ENCODE assay signal across 22 mouse cellular contexts in the genomic region with DNA sequence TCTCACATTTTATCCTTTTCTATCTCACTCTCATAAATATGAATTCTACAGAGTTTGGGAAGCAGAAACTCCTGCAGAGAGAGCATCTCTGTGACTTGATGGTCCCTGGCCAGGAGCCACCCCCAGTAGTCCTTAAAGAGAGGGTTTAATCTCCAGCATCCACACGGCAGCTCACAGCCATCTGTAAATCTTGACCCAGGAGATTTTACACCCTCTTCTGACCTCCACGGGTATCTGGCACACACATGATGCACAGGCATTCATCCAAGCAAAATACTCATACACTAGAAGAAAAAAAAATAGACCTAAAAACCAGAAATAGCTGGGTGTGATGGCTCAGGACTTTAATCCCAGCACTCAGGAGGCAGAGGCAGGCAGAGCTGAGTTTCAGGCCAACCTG. TPM values are rescaled to one million over a fixed set of nuclear protein-coding genes. Genes with fewer than 3 reads are reported as not detected.
DNase-seq lines count a peak whose midpoint lies in the region; ATAC-seq lines count a peak whose summit lies in the region.
"Had no signal": no experiment of that assay in that cellular context is flagged by ENCODE, and none has a peak within 500 bp of the region (broad histone marks: within the 10 kb centered on the region; RNA-seq: fewer than 3 reads in every experiment).

No protein-coding gene starts in this region.

- no peak overlapping the region for H3K27ac ChIP-seq in liver, embryonic 12.5 days
- H3K27ac ChIP-seq in liver, embryonic 11.5 days (ENCODE audit: low read depth, low read length), result no peak overlapping the region
- peak overlapping the region; percentile 29; the same call in 1 of the 2 replicates for H3K27ac ChIP-seq in liver, embryonic 15.5 days (replicated peaks)
- H3K27ac ChIP-seq in hindbrain, embryonic 10.5 days, result no peak overlapping the region
- H3K27ac ChIP-seq: embryonic facial prominence, embryonic 15.5 days; forebrain, embryonic 12.5 days; heart, embryonic 10.5 days; hindbrain, embryonic 13.5 days; hindbrain, postnatal 0 days had no signal

- H3K4me2 ChIP-seq in liver, embryonic 12.5 days, result no peak overlapping the region
- no peak overlapping the region for H3K4me2 ChIP-seq in liver, embryonic 11.5 days
- no peak overlapping the region for H3K4me2 ChIP-seq in liver, embryonic 15.5 days
- H3K4me2 ChIP-seq: embryonic facial prominence, embryonic 15.5 days; forebrain, embryonic 12.5 days; hindbrain, embryonic 13.5 days had no signal

- no peaks in the 10 kb centered on the region for H3K27me3 ChIP-seq in liver, embryonic 12.5 days (replicated peaks)
- H3K27me3 ChIP-seq in liver, embryonic 11.5 days (replicated peaks; ENCODE audit: control insufficient read depth, insufficient read depth, low read length), result no peaks in the 10 kb centered on the region
- no peaks in the 10 kb centered on the region for H3K27me3 ChIP-seq in liver, embryonic 15.5 days
- H3K27me3 ChIP-seq in hindbrain, embryonic 10.5 days (ENCODE audit: insufficient read depth, poor library complexity, severe bottlenecking), result no peaks in the 10 kb centered on the region; the same call in 1 of the 2 replicates
- H3K27me3 ChIP-seq: CH12.LX; embryonic facial prominence, embryonic 15.5 days; hindbrain, embryonic 13.5 days had no signal

- no peaks in the 10 kb centered on the region for H3K36me3 ChIP-seq in liver, embryonic 12.5 days
- no peaks in the 10 kb centered on the region for H3K36me3 ChIP-seq in liver, embryonic 11.5 days (ENCODE audit: control insufficient read depth, insufficient read depth, low read length)
- H3K36me3 ChIP-seq in liver, embryonic 15.5 days (replicated peaks), result no peaks in the 10 kb centered on the region
- no peaks in the 10 kb centered on the region for H3K36me3 ChIP-seq in hindbrain, embryonic 10.5 days
- H3K36me3 ChIP-seq: embryonic facial prominence, embryonic 15.5 days; forebrain, embryonic 12.5 days; heart, embryonic 10.5 days; hindbrain, embryonic 13.5 days had no signal

- H3K4me1 ChIP-seq in liver, embryonic 12.5 days, result peaks cover 27% of the 10 kb centered on the region
- no peaks in the 10 kb centered on the region; the same call in 1 of the 2 replicates for H3K4me1 ChIP-seq in liver, embryonic 11.5 days (replicated peaks; ENCODE audit: control insufficient read depth, insufficient read depth, low read length)
- H3K4me1 ChIP-seq in liver, embryonic 15.5 days (replicated peaks), result peaks cover 25% of the 10 kb centered on the region
- H3K4me1 ChIP-seq in hindbrain, embryonic 10.5 days (replicated peaks), result no peaks in the 10 kb centered on the region
- H3K4me1 ChIP-seq: embryonic facial prominence, embryonic 15.5 days; forebrain, embryonic 12.5 days; heart, embryonic 10.5 days; hindbrain, embryonic 13.5 days had no signal

- ATAC-seq in liver, embryonic 12.5 days, result peak; percentile 57; the same call in 1 of the 2 replicates
- ATAC-seq in liver, embryonic 11.5 days (replicated peaks; ENCODE audit: low FRiP score), result no peak
- ATAC-seq in liver, embryonic 15.5 days (ENCODE audit: insufficient read depth), result peak; percentile 43; the same call in 1 of the 2 replicates
- peak; percentile 59 for ATAC-seq in megakaryocyte-erythroid progenitor cell, adult 5-6 weeks (replicated peaks; ENCODE audit: low FRiP score, low TSS enrichment, poor library complexity, severe bottlenecking)
- ATAC-seq: forebrain, embryonic 16.5 days; hindbrain, postnatal 0 days had no signal

- 27% methylated on average over 2 of the region's 2 CpGs for WGBS in liver, embryonic 12.5 days (ENCODE audit: insufficient replicate concordance)
- WGBS in liver, embryonic 11.5 days, result 59% methylated on average over 2 of the region's 2 CpGs
- 18% methylated on average over 2 of the region's 2 CpGs for WGBS in liver, embryonic 15.5 days (ENCODE audit: insufficient replicate concordance)
- 77% methylated on average over 2 of the region's 2 CpGs for WGBS in hindbrain, embryonic 10.5 days

- DNase-seq in liver, embryonic 11.5 days (ENCODE audit: low spot score), result no peak
- DNase-seq in adipocyte (ENCODE audit: low spot score), result peak; percentile 54
- DNase-seq in ovary, adult 18-20 months (ENCODE audit: low spot score), result no peak
- no peak for DNase-seq in right cerebral cortex, postnatal 36 days (ENCODE audit: low spot score in 2 of 2)
- no peak for DNase-seq in hindbrain, embryonic 10.5 days (ENCODE audit: low spot score)
- DNase-seq: adrenal gland, postnatal 25 days; cerebellum, adult 2 months; cerebellum, postnatal 10 days; gastrocnemius, postnatal 10 days; heart, adult 18-20 months; heart, postnatal 10 days; heart, postnatal 4 days had no signal

- H3K4me3 ChIP-seq in liver, embryonic 12.5 days, result no peak overlapping the region
- no peak overlapping the region for H3K4me3 ChIP-seq in liver, embryonic 11.5 days (ENCODE audit: low read depth, low read length)
- no peak overlapping the region for H3K4me3 ChIP-seq in liver, embryonic 15.5 days (replicated peaks)
- H3K4me3 ChIP-seq in hindbrain, embryonic 10.5 days, result no peak overlapping the region
- H3K4me3 ChIP-seq: embryonic facial prominence, embryonic 15.5 days; forebrain, embryonic 12.5 days; heart, embryonic 10.5 days; hindbrain, embryonic 13.5 days had no signal

- H3K9me3 ChIP-seq in liver, embryonic 12.5 days (replicated peaks), result no peaks in the 10 kb centered on the region
- no peaks in the 10 kb centered on the region for H3K9me3 ChIP-seq in liver, embryonic 11.5 days (ENCODE audit: control insufficient read depth, low read length)
- no peaks in the 10 kb centered on the region for H3K9me3 ChIP-seq in liver, embryonic 15.5 days (replicated peaks)
- H3K9me3 ChIP-seq in hindbrain, embryonic 10.5 days, result no peaks in the 10 kb centered on the region
- H3K9me3 ChIP-seq: embryonic facial prominence, embryonic 15.5 days; forebrain, embryonic 12.5 days; heart, embryonic 10.5 days; hindbrain, embryonic 13.5 days had no signal

- H3K9ac ChIP-seq in liver, embryonic 12.5 days, result no peak overlapping the region
- no peak overlapping the region for H3K9ac ChIP-seq in liver, embryonic 11.5 days (ENCODE audit: low read depth, low read length)
- H3K9ac ChIP-seq in liver, embryonic 15.5 days, result no peak overlapping the region
- H3K9ac ChIP-seq: embryonic facial prominence, embryonic 15.5 days; forebrain, embryonic 12.5 days; hindbrain, embryonic 13.5 days had no signal

RNA-seq across cellular contexts. Expression of a gene that starts 12.4 kb away (rescaled TPM):
- polyA plus RNA-seq in liver, embryonic 12.5 days (2016; fragmentation: Nextera tagmentation; extraction: Ambion mirVana), result 85.0 and 88.4 TPM in 2 replicates
- 105 and 109 TPM in 2 replicates for polyA plus RNA-seq in liver, embryonic 11.5 days (2014; fragmentation: Nextera tagmentation; extraction: Ambion mirVana)
- polyA plus RNA-seq in liver, embryonic 15.5 days (2015; fragmentation: Nextera tagmentation; extraction: Ambion mirVana), result 53.5 and 56.0 TPM in 2 replicates
- total RNA-seq in megakaryocyte-erythroid progenitor cell, adult 5-6 weeks (2014; fragmentation: Nextera tagmentation), result 71.9 and 77.4 TPM in 2 replicates
- total RNA-seq in megakaryocyte-erythroid progenitor cell, adult 5-6 weeks (2017), result 139 and 140 TPM in 2 replicates
- 75.8 and 80.5 TPM in 2 replicates for polyA plus RNA-seq in hindbrain, embryonic 10.5 days (2016; fragmentation: Nextera tagmentation; extraction: Ambion mirVana)

RNA-seq across cellular contexts. Expression of a gene that starts 27.7 kb away (rescaled TPM):
- 916 and 938 TPM in 2 replicates for polyA plus RNA-seq in liver, embryonic 12.5 days (2016; fragmentation: Nextera tagmentation; extraction: Ambion mirVana)
- polyA plus RNA-seq in liver, embryonic 11.5 days (2014; fragmentation: Nextera tagmentation; extraction: Ambion mirVana), result 954 and 957 TPM in 2 replicates
- 670 and 685 TPM in 2 replicates for polyA plus RNA-seq in liver, embryonic 15.5 days (2015; fragmentation: Nextera tagmentation; extraction: Ambion mirVana)
- 458 and 522 TPM in 2 replicates for total RNA-seq in megakaryocyte-erythroid progenitor cell, adult 5-6 weeks (2014; fragmentation: Nextera tagmentation)
- 216 and 226 TPM in 2 replicates for total RNA-seq in megakaryocyte-erythroid progenitor cell, adult 5-6 weeks (2017)
- 211 and 234 TPM in 2 replicates for polyA plus RNA-seq in hindbrain, embryonic 10.5 days (2016; fragmentation: Nextera tagmentation; extraction: Ambion mirVana)
